Mouse (Mus musculus) brown adipose tissue, adult 24 weeks (tissue): ENCODE results near the gene Slc5a3. TPM values are rescaled to one million over a fixed set of nuclear protein-coding genes. Genes with fewer than 3 reads are reported as not detected.

Experiments used
- H3K27ac ChIP-seq: fragments of 200-500 bp; replicated peaks from 2 replicates; pipeline ENCODE4 v1.5.1; 2012; ENCODE audit warnings: low read depth, mild to moderate bottlenecking, low read length
- H3K4me1 ChIP-seq: fragments of 200-500 bp; 2 replicates; pipeline ENCODE4 v1.6.1; 2012; ENCODE audit warnings: low read length, mixed read lengths; ENCODE audit not compliant: control insufficient read depth, insufficient read depth, insufficient read length
- H3K4me3 ChIP-seq: fragments of 200-500 bp; 2 replicates; pipeline ENCODE4 v1.5.1; 2012; ENCODE audit warnings: low read depth, mild to moderate bottlenecking, low read length, moderate library complexity; ENCODE audit not compliant: insufficient read depth
- polyA plus RNA-seq: library from polyadenylated mRNA; stranded (reverse); fragments of >200 nt; gene quantifications from 2 replicates; pipeline ENCODE4 v1.2.4, GENCODE M21; 2012; ENCODE audit not compliant: missing spikeins, insufficient read depth, insufficient read length

Gene Slc5a3
- polyA plus RNA-seq, 1 experiment = 9.0 TPM

GRCm38 (mm10) chr16:92127666-92128065 lies 69.5 kb downstream of the Slc5a3 start:
- Histone ChIP-seq H3K4me1 (no peaks in the 10 kb centered on the region), H3K4me3 (no peak overlapping the region), H3K27ac (no peak overlapping the region)

- no peaks in the 10 kb centered on the region for H3K4me1 ChIP-seq
- no peak overlapping the region for H3K4me3 ChIP-seq
- H3K27ac ChIP-seq = no peak overlapping the region
Observed at GRCm38 (mm10) chr16:92129843-92130242, 71.7 kb downstream of the Slc5a3 start.

- Histone ChIP-seq H3K4me1 (no peaks in the 10 kb centered on the region), H3K4me3 (no peak overlapping the region), H3K27ac (no peak overlapping the region)
Observed at GRCm38 (mm10) chr16:92132511-92132910, 74.4 kb downstream of the Slc5a3 start.

- Histone ChIP-seq H3K4me3 (no peak overlapping the region), H3K4me1 (0 out of 2 replicates have a peak, but pooled peaks cover under 1% of the 10 kb centered on the region), H3K27ac (no peak overlapping the region)
Observed at GRCm38 (mm10) chr16:92134148-92134764, 76.1 kb downstream of the Slc5a3 start.

GRCm38 (mm10) chr16:92136275-92136674 lies 78.2 kb downstream of the Slc5a3 start:
- no peak overlapping the region for H3K27ac ChIP-seq

More at GRCm38 (mm10) chr16:92136275-92136674, 78.2 kb downstream of the Slc5a3 start:
- no peak overlapping the region for H3K4me3 ChIP-seq
- H3K4me1 ChIP-seq = peaks cover 5% of the 10 kb centered on the region

Other genes starting within 250 kb of the Slc5a3 start
- gene Mrps6, start 52 bp upstream of the Slc5a3 start, polyA plus RNA-seq = 108 and 144 TPM in 2 replicates
- not detected in 2 replicates for gene Gm49711, start within 50 bp of the Slc5a3 start, polyA plus RNA-seq
- gene Kcne2, start 234.1 kb downstream of the Slc5a3 start, polyA plus RNA-seq = not detected in 2 replicates
- 111 and 158 TPM in 2 replicates for gene Smim11, start 243.0 kb downstream of the Slc5a3 start, polyA plus RNA-seq